Mouse (Mus musculus) hindbrain, embryonic 13.5 days (tissue): ENCODE results near the gene Pou2f1. TPM values are rescaled to one million over a fixed set of nuclear protein-coding genes. Genes with fewer than 3 reads are reported as not detected.

Source experiments
- ATAC-seq: fragments of 200-750 bp; cut with Nextera tagmentation; 2 replicates; pipeline ENCODE4 v1.8.0; 2017; ENCODE audit warnings: moderate TSS enrichment; ENCODE audit not compliant: low FRiP score
- H3K27ac ChIP-seq: fragments of 300-500 bp; sonication (generic); 2 replicates; pipeline ENCODE4 v1.5.1; 2015; ENCODE audit warnings: inconsistent platforms, mild to moderate bottlenecking, moderate library complexity
- H3K27me3 ChIP-seq: fragments of 300-500 bp; sonication (generic); 2 replicates; pipeline ENCODE4 v1.6.1; 2015; ENCODE audit warnings: mild to moderate bottlenecking, inconsistent platforms
- H3K36me3 ChIP-seq: fragments of 300-500 bp; sonication (generic); 2 replicates; pipeline ENCODE4 v1.6.1; 2015; ENCODE audit warnings: mild to moderate bottlenecking, inconsistent platforms
- H3K4me1 ChIP-seq: fragments of 300-500 bp; sonication (generic); replicated peaks from 2 replicates; pipeline ENCODE4 v1.6.1; 2015; ENCODE audit warnings: inconsistent platforms
- H3K4me2 ChIP-seq: fragments of 300-500 bp; sonication (generic); 2 replicates; pipeline ENCODE4 v1.6.1; 2015; ENCODE audit warnings: inconsistent platforms, mild to moderate bottlenecking, moderate library complexity
- H3K4me3 ChIP-seq: fragments of 300-500 bp; sonication (generic); 2 replicates; pipeline ENCODE4 v1.5.1; 2015; ENCODE audit warnings: mild to moderate bottlenecking, inconsistent platforms
- H3K9ac ChIP-seq: fragments of 300-500 bp; sonication (generic); 2 replicates; pipeline ENCODE4 v1.6.1; 2015; ENCODE audit warnings: mild to moderate bottlenecking, inconsistent platforms
- H3K9me3 ChIP-seq: fragments of 300-500 bp; sonication (generic); 2 replicates; pipeline ENCODE4 v1.6.1; 2016; ENCODE audit warnings: inconsistent platforms
- WGBS: fragments of 180-500 bp; shearing (Covaris S2); methylation state at CpG from one replicate; pipeline ENCODE4 v1.1.7; 2015; 5-methylcytosine and 5-hydroxymethylcytosine counted together
- polyA plus RNA-seq: library from polyadenylated mRNA; unstranded; fragments of >200 nt; fragmentation: Nextera tagmentation; extraction: Ambion mirVana; gene quantifications from 2 replicates; pipeline ENCODE4 v1.2.1, GENCODE M21; 2015

The Pou2f1 gene
- polyA plus RNA-seq, 1 experiment from 2014 or later: 21.0 TPM

DNA sequence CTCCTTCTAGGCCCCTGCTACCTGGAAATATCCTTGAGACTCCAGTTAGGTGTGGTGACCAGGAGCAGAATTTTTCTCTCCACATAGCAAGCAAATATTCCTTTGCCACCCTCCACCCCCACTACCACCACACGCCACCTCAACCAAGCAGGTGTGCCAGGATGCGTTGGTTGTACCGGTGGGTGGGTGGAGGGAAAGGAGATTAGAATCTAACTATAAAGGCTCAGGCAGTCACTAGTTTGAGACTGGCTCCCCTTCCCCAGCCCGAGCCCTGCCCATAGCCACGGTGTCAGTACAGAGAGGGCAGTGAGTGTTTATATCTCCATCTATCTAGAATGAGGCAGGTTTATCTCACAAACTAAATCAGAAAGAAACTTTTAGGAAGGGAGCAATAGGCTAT, 174.3 kb downstream of the Pou2f1 start:
- WGBS: 92% methylated on average over 5 of the region's 5 CpGs
- ATAC-seq: no peak
- no peak overlapping the region for H3K4me2 ChIP-seq
- H3K4me3 ChIP-seq: no peak overlapping the region
- H3K27ac ChIP-seq: no peak overlapping the region
- no peak overlapping the region for H3K9ac ChIP-seq
- H3K9me3 ChIP-seq: no peaks in the 10 kb centered on the region
- peaks cover 6% of the 10 kb centered on the region for H3K4me1 ChIP-seq
- H3K36me3 ChIP-seq: no peaks in the 10 kb centered on the region
- H3K27me3 ChIP-seq: peaks cover 15% of the 10 kb centered on the region

- no peak overlapping the region for H3K27ac ChIP-seq
- ATAC-seq: no peak
- H3K4me3 ChIP-seq: no peak overlapping the region
- H3K9me3 ChIP-seq: no peaks in the 10 kb centered on the region
- H3K4me1 ChIP-seq: peaks cover 14% of the 10 kb centered on the region
- no peaks in the 10 kb centered on the region for H3K36me3 ChIP-seq
- no peak overlapping the region for H3K4me2 ChIP-seq
- peaks cover 51% of the 10 kb centered on the region for H3K27me3 ChIP-seq
- 92% methylated on average over 2 of the region's 2 CpGs for whole genome bisulfite sequencing
- H3K9ac ChIP-seq: no peak overlapping the region
Measured at GRCm38 (mm10) chr1:165822031-165822430, 180.4 kb downstream of the Pou2f1 start.

DNA sequence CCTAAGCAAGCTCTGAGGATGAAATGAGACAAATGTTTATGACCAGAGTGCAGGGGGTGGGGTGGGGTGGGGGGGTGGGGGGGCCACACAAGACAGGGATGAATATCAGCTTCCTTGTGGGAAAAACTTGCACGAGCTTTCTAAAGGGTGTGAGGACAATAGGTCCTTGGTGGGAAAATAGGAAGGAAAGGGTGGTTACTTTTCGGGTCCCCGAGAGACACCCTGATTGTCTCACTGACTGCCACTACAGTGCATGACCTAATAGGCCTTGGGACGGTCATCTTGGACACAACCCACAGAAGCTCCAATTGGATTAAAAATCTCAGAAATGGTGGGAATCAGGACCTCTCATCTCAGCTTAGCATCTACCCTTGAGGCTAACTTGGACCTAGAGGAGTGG, 183.3 kb downstream of the Pou2f1 start:
- H3K9ac ChIP-seq: no peak overlapping the region
- H3K9me3 ChIP-seq: no peaks in the 10 kb centered on the region
- no peaks in the 10 kb centered on the region for H3K36me3 ChIP-seq
- H3K4me1 ChIP-seq: peaks cover 25% of the 10 kb centered on the region
- ATAC-seq: no peak
- WGBS: 80% methylated on average over 4 of the region's 4 CpGs
- H3K4me2 ChIP-seq: no peak overlapping the region
- H3K27me3 ChIP-seq: peaks cover 69% of the 10 kb centered on the region
- H3K27ac ChIP-seq: no peak overlapping the region
- no peak overlapping the region for H3K4me3 ChIP-seq

DNA sequence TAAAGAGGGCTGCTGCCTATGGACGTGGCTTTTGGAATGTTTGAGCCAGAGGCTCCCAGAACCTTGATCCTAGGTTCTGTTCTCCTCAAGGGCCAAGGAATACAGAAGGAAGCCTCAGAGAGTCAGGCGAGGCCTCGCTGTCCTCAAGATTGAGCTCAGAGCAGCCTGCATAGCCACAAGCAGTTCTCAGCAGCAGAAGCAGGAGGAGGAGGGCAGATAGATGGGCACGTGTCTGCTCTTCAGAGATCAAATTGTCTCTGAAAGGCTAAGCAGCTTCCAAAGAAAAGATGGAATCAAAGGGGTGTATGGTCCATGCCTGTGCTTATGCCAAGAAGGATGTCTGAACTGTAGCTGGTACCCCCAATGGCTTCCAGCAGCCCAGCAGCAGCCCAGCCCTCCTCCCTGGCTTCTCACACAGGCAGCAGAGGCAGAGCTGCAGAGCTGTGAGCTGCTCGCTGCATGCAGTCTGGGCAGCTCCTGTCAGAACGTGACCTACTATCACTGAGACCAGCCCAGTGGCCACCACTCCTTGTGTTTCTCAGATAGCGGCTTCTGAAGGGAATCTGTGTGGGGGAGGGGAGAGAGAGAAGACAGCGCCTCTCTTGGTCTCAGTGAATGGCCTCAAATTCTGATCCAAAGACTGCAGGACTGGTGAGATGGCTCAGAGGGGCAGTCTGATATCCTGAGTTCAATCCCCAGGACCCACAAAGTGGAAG, 184.2 kb downstream of the Pou2f1 start:
- H3K9me3 ChIP-seq: no peaks in the 10 kb centered on the region
- H3K36me3 ChIP-seq: no peaks in the 10 kb centered on the region
- H3K4me1 ChIP-seq: peaks cover 33% of the 10 kb centered on the region
- ATAC-seq: no peak
- no peak overlapping the region for H3K4me2 ChIP-seq
- H3K9ac ChIP-seq: 0 out of 2 replicates have a peak overlapping the region, but pooled peaks have one; percentile 13
- H3K4me3 ChIP-seq: no peak overlapping the region
- no peak overlapping the region for H3K27ac ChIP-seq
- H3K27me3 ChIP-seq: peaks cover 64% of the 10 kb centered on the region
- WGBS: 33% methylated on average over 8 of the region's 8 CpGs

GRCm38 (mm10) chr1:165817264-165817663, 185.2 kb downstream of the Pou2f1 start:
- Histone ChIP-seq H3K27ac (no peak overlapping the region), H3K27me3 (peaks cover 75% of the 10 kb centered on the region), H3K4me2 (no peak overlapping the region), H3K4me1 (peaks cover 36% of the 10 kb centered on the region), H3K36me3 (no peaks in the 10 kb centered on the region), H3K4me3 (no peak overlapping the region), H3K9me3 (no peaks in the 10 kb centered on the region), H3K9ac (no peak overlapping the region)
- 59% methylated on average over 9 of the region's 9 CpGs for WGBS
- ATAC-seq: no peak

GRCm38 (mm10) chr1:165816391-165816790, 186.1 kb downstream of the Pou2f1 start:
- Histone ChIP-seq H3K4me1 (peaks cover 36% of the 10 kb centered on the region), H3K27me3 (peaks cover 81% of the 10 kb centered on the region), H3K9ac (no peak overlapping the region), H3K27ac (no peak overlapping the region), H3K36me3 (no peaks in the 10 kb centered on the region), H3K4me3 (no peak overlapping the region), H3K4me2 (no peak overlapping the region), H3K9me3 (no peaks in the 10 kb centered on the region)
- no peak for ATAC-seq
- 86% methylated on average over 9 of the region's 9 CpGs for WGBS

Other genes starting within 250 kb of the Pou2f1 start
- 24.1 and 31.6 TPM in 2 replicates for gene Creg1, start 238.9 kb downstream of the Pou2f1 start, polyA plus RNA-seq
- 0.60 and 1.5 TPM in 2 replicates for gene Cd247, start 214.0 kb downstream of the Pou2f1 start, polyA plus RNA-seq
- gene Dusp27, start 125.2 kb upstream of the Pou2f1 start, polyA plus RNA-seq: 1.2 and 1.6 TPM in 2 replicates
- 0.14 TPM in 1 of 2 replicates, not detected in the other for gene Gpa33, start 127.6 kb upstream of the Pou2f1 start, polyA plus RNA-seq
- not detected in 2 replicates for gene Mael, start 236.1 kb upstream of the Pou2f1 start, polyA plus RNA-seq